Mouse (Mus musculus): ENCODE results near the gene Atl3. TPM values are rescaled to one million over a fixed set of nuclear protein-coding genes. Genes with fewer than 3 reads are reported as not detected.
A peak's percentile ranks its signal among the peaks of the same experiment; 100 is the strongest.

The Atl3 gene
- polyA plus RNA-seq, 1 experiment from 2014 or later: 10.9 TPM

GRCm38 (mm10) chr19:7557328-7557822 is 63.5 kb downstream of the Atl3 start, which contains the start of gene Pla2g16:
TSS of gene Pla2g16 (plus strand) at chr19:7557459.
- no peaks in the 10 kb centered on the region for H3K27me3 ChIP-seq (ENCODE audit: control insufficient read depth, insufficient read depth, low read length)
- H3K9me3 ChIP-seq (ENCODE audit: control insufficient read depth, low read length): no peaks in the 10 kb centered on the region
- 0 out of 2 replicates have a peak, but pooled peaks cover 3% of the 10 kb centered on the region for H3K4me1 ChIP-seq (ENCODE audit: control insufficient read depth, insufficient read depth, low read length)
- H3K27ac ChIP-seq (replicated peaks; ENCODE audit: low read depth, low read length): no peak within 1 kb of the TSS
- DNase-seq (ENCODE audit: low spot score): peak; percentile 71
- peak within 1 kb of the TSS; percentile 79 for H3K4me2 ChIP-seq (ENCODE audit: low read depth, severe bottlenecking)
- H3K4me3 ChIP-seq (ENCODE audit: low read depth, low read length): peak within 1 kb of the TSS; percentile 41
- no peaks in the 10 kb centered on the region for H3K36me3 ChIP-seq (ENCODE audit: control insufficient read depth, insufficient read depth, low read length)
- H3K9ac ChIP-seq (ENCODE audit: low read length): peak within 1 kb of the TSS; percentile 47
- peak; percentile 73; the same call in 1 of the 2 replicates for ATAC-seq (ENCODE audit: insufficient number of reproducible peaks, low FRiP score, low TSS enrichment, low read depth)
- WGBS: 1% methylated on average over 27 of the region's 27 CpGs

GRCm38 (mm10) chr19:7557844-7558243 is 64.0 kb downstream of the Atl3 start:
- H3K36me3 ChIP-seq (ENCODE audit: control insufficient read depth, insufficient read depth, low read length): no peaks in the 10 kb centered on the region
- no peak overlapping the region for H3K9ac ChIP-seq (ENCODE audit: low read length)
- no peaks in the 10 kb centered on the region for H3K9me3 ChIP-seq (ENCODE audit: control insufficient read depth, low read length)
- ATAC-seq (ENCODE audit: insufficient number of reproducible peaks, low FRiP score, low TSS enrichment, low read depth) (no peak), DNase-seq (ENCODE audit: low spot score) (no peak)
- H3K27ac ChIP-seq (replicated peaks; ENCODE audit: low read depth, low read length): no peak overlapping the region
- H3K4me2 ChIP-seq (ENCODE audit: low read depth, severe bottlenecking): peak overlapping the region; percentile 79
- H3K27me3 ChIP-seq (ENCODE audit: control insufficient read depth, insufficient read depth, low read length): no peaks in the 10 kb centered on the region
- H3K4me1 ChIP-seq (ENCODE audit: control insufficient read depth, insufficient read depth, low read length): 0 out of 2 replicates have a peak, but pooled peaks cover 3% of the 10 kb centered on the region
- 5% methylated on average over 4 of the region's 4 CpGs for WGBS
- peak overlapping the region; percentile 41; the same call in 1 of the 2 replicates for H3K4me3 ChIP-seq (ENCODE audit: low read depth, low read length)

- 0 out of 2 replicates have a peak, but pooled peaks cover 3% of the 10 kb centered on the region for H3K4me1 ChIP-seq (ENCODE audit: control insufficient read depth, insufficient read depth, low read length)
- no peaks in the 10 kb centered on the region for H3K27me3 ChIP-seq (ENCODE audit: control insufficient read depth, insufficient read depth, low read length)
- H3K27ac ChIP-seq (replicated peaks; ENCODE audit: low read depth, low read length): no peak overlapping the region
- 78% methylated on average over 4 of the region's 4 CpGs for WGBS
- H3K4me2 ChIP-seq (ENCODE audit: low read depth, severe bottlenecking): peak overlapping the region; percentile 79; the same call in 1 of the 2 replicates
- no peaks in the 10 kb centered on the region for H3K9me3 ChIP-seq (ENCODE audit: control insufficient read depth, low read length)
- no peak overlapping the region for H3K4me3 ChIP-seq (ENCODE audit: low read depth, low read length)
- DNase-seq (ENCODE audit: low spot score) (no peak), ATAC-seq (ENCODE audit: insufficient number of reproducible peaks, low FRiP score, low TSS enrichment, low read depth) (no peak)
- no peaks in the 10 kb centered on the region for H3K36me3 ChIP-seq (ENCODE audit: control insufficient read depth, insufficient read depth, low read length)
- H3K9ac ChIP-seq (ENCODE audit: low read length): no peak overlapping the region
These were observed 64.8 kb downstream of the Atl3 start for GRCm38 (mm10) chr19:7558675-7559074.

GRCm38 (mm10) chr19:7559986-7560385 is 66.1 kb downstream of the Atl3 start:
- no peaks in the 10 kb centered on the region for H3K36me3 ChIP-seq (ENCODE audit: control insufficient read depth, insufficient read depth, low read length)
- H3K9ac ChIP-seq (ENCODE audit: low read length): no peak overlapping the region
- H3K27me3 ChIP-seq (ENCODE audit: control insufficient read depth, insufficient read depth, low read length): no peaks in the 10 kb centered on the region
- ATAC-seq (ENCODE audit: insufficient number of reproducible peaks, low FRiP score, low TSS enrichment, low read depth) (no peak), DNase-seq (ENCODE audit: low spot score) (no peak)
- H3K4me2 ChIP-seq (ENCODE audit: low read depth, severe bottlenecking): no peak overlapping the region
- 69% methylated on average over 4 of the region's 4 CpGs for WGBS
- H3K9me3 ChIP-seq (ENCODE audit: control insufficient read depth, low read length): no peaks in the 10 kb centered on the region
- H3K4me3 ChIP-seq (ENCODE audit: low read depth, low read length): no peak overlapping the region
- no peak overlapping the region for H3K27ac ChIP-seq (replicated peaks; ENCODE audit: low read depth, low read length)
- 0 out of 2 replicates have a peak, but pooled peaks cover 3% of the 10 kb centered on the region for H3K4me1 ChIP-seq (ENCODE audit: control insufficient read depth, insufficient read depth, low read length)

GRCm38 (mm10) chr19:7561456-7561855 is 67.6 kb downstream of the Atl3 start:
- ATAC-seq (ENCODE audit: insufficient number of reproducible peaks, low FRiP score, low TSS enrichment, low read depth): no peak
- 71% methylated on average over 3 of the region's 3 CpGs for WGBS
- H3K9ac ChIP-seq (ENCODE audit: low read length): no peak overlapping the region

GRCm38 (mm10) chr19:7562601-7563129 is 68.8 kb downstream of the Atl3 start:
- DNase-seq (ENCODE audit: low spot score) (no peak), ATAC-seq (ENCODE audit: insufficient number of reproducible peaks, low FRiP score, low TSS enrichment, low read depth) (no peak)
- Histone ChIP-seq H3K4me1 (ENCODE audit: control insufficient read depth, insufficient read depth, low read length) (peaks cover 3% of the 10 kb centered on the region; the same call in 1 of the 2 replicates), H3K9me3 (ENCODE audit: control insufficient read depth, low read length) (no peaks in the 10 kb centered on the region), H3K36me3 (ENCODE audit: control insufficient read depth, insufficient read depth, low read length) (no peaks in the 10 kb centered on the region), H3K9ac (ENCODE audit: low read length) (no peak overlapping the region), H3K27me3 (ENCODE audit: control insufficient read depth, insufficient read depth, low read length) (no peaks in the 10 kb centered on the region), H3K4me2 (ENCODE audit: low read depth, severe bottlenecking) (no peak overlapping the region), H3K4me3 (ENCODE audit: low read depth, low read length) (no peak overlapping the region), H3K27ac (replicated peaks; ENCODE audit: low read depth, low read length) (no peak overlapping the region)
- 81% methylated on average over 10 of the region's 10 CpGs for WGBS

More at GRCm38 (mm10) chr19:7561456-7561855, 67.6 kb downstream of the Atl3 start:
- no peaks in the 10 kb centered on the region for H3K36me3 ChIP-seq (ENCODE audit: control insufficient read depth, insufficient read depth, low read length)
- no peak overlapping the region for H3K4me3 ChIP-seq (ENCODE audit: low read depth, low read length)
- H3K4me1 ChIP-seq (ENCODE audit: control insufficient read depth, insufficient read depth, low read length): 0 out of 2 replicates have a peak, but pooled peaks cover 3% of the 10 kb centered on the region
- H3K4me2 ChIP-seq (ENCODE audit: low read depth, severe bottlenecking): no peak overlapping the region
- H3K9me3 ChIP-seq (ENCODE audit: control insufficient read depth, low read length): no peaks in the 10 kb centered on the region
- no peaks in the 10 kb centered on the region for H3K27me3 ChIP-seq (ENCODE audit: control insufficient read depth, insufficient read depth, low read length)
- DNase-seq (ENCODE audit: low spot score): no peak
- H3K27ac ChIP-seq (replicated peaks; ENCODE audit: low read depth, low read length): no peak overlapping the region

- WGBS: 83% methylated on average over 2 of the region's 2 CpGs
- Histone ChIP-seq H3K4me2 (ENCODE audit: low read depth, severe bottlenecking) (no peak overlapping the region), H3K4me1 (ENCODE audit: control insufficient read depth, insufficient read depth, low read length) (peaks cover 7% of the 10 kb centered on the region), H3K4me3 (ENCODE audit: low read depth, low read length) (no peak overlapping the region), H3K27me3 (ENCODE audit: control insufficient read depth, insufficient read depth, low read length) (no peaks in the 10 kb centered on the region), H3K36me3 (ENCODE audit: control insufficient read depth, insufficient read depth, low read length) (no peaks in the 10 kb centered on the region), H3K9me3 (ENCODE audit: control insufficient read depth, low read length) (no peaks in the 10 kb centered on the region), H3K27ac (replicated peaks; ENCODE audit: low read depth, low read length) (no peak overlapping the region), H3K9ac (ENCODE audit: low read length) (no peak overlapping the region)
- DNase-seq (ENCODE audit: low spot score): no peak
- ATAC-seq (ENCODE audit: insufficient number of reproducible peaks, low FRiP score, low TSS enrichment, low read depth): no peak
These were observed 69.8 kb downstream of the Atl3 start for GRCm38 (mm10) chr19:7563676-7564075.

GRCm38 (mm10) chr19:7564457-7564856 is 70.6 kb downstream of the Atl3 start:
- H3K9ac ChIP-seq (ENCODE audit: low read length): no peak overlapping the region
- H3K4me3 ChIP-seq (ENCODE audit: low read depth, low read length): no peak overlapping the region
- no peaks in the 10 kb centered on the region for H3K27me3 ChIP-seq (ENCODE audit: control insufficient read depth, insufficient read depth, low read length)
- ATAC-seq (ENCODE audit: insufficient number of reproducible peaks, low FRiP score, low TSS enrichment, low read depth) (no peak), DNase-seq (ENCODE audit: low spot score) (no peak)
- H3K4me1 ChIP-seq (ENCODE audit: control insufficient read depth, insufficient read depth, low read length): peaks cover 8% of the 10 kb centered on the region
- 79% methylated on average over 1 of the region's 1 CpGs for WGBS
- no peak overlapping the region for H3K4me2 ChIP-seq (ENCODE audit: low read depth, severe bottlenecking)
- H3K36me3 ChIP-seq (ENCODE audit: control insufficient read depth, insufficient read depth, low read length): no peaks in the 10 kb centered on the region
- no peak overlapping the region for H3K27ac ChIP-seq (replicated peaks; ENCODE audit: low read depth, low read length)
- H3K9me3 ChIP-seq (ENCODE audit: control insufficient read depth, low read length): no peaks in the 10 kb centered on the region

Measured in limb, embryonic 11.5 days (tissue).